Mouse (Mus musculus) skeletal muscle tissue, postnatal 0 days (tissue): ENCODE results near the gene Smc4. TPM values are rescaled to one million over a fixed set of nuclear protein-coding genes. Genes with fewer than 3 reads are reported as not detected.
A peak's percentile ranks its signal among the peaks of the same experiment; 100 is the strongest.

Experiments used
- microRNA counts: library from miRNA; unstranded; fragments of <30 nt; microRNA quantifications from one replicate; lab custom pipeline; 2015
- microRNA-seq, 2 experiments: library from miRNA; unstranded; fragments of <30 nt; microRNA quantifications; one replicate each; pipeline ENCODE4; 2016
- polyA plus RNA-seq: library from polyadenylated mRNA; unstranded; fragments of >200 nt; fragmentation: Nextera tagmentation; extraction: Ambion mirVana; gene quantifications from 2 replicates; pipeline ENCODE4 v1.2.1, GENCODE M21; 2015

Gene Smc4
- polyA plus RNA-seq: 49.2 and 57.1 TPM in 2 replicates

DNA sequence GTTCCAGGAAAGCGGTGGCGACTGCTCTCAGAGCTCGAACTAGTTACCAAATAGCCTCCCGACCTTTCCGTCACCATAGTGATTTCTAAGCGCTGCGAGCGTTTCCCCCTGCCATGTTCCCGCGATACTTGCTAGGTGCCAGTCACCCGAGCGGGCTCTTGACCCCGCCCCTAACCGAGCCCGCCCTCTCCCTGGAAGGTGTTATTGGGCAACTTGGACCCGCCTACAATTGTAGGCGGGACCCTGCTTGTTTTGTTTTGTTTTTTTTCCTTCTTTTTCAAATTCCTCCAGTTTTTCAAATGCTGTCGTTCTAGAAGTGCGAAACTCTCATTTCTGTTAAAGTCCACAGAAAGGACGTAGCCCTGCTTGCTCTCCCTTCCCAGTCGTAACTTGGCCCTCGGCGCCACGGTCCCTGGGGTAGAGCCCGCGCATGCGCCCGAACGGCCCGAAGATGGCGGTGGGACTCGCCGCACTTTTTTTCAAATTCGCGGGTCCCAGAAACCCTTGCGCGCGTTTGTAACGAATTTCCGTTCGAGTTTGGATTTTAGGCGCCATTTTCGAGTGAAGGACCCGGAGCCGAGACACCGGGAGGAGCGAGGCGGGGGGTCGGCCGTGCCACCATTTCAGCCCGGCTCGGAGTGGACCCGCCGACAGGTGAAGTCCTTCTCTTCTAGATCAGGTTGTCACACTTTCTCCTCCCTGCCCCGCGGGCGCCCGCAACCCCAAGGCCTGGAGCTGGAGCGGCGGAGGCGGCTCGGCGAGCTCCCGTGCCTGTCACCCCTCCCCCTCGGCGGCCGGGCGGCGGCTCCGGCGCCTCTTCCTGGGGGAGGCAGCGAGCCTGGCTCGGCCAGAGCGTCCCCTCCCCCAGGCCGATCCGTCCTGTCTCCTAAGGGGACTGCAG is at the start of gene Smc4, which contains the start of gene Ift80:
Smc4 (plus strand) TSS at position 302 of the 901 bp plus-strand sequence.
Ift80 (minus strand) TSS at position 134 of the 901 bp plus-strand sequence.

DNA sequence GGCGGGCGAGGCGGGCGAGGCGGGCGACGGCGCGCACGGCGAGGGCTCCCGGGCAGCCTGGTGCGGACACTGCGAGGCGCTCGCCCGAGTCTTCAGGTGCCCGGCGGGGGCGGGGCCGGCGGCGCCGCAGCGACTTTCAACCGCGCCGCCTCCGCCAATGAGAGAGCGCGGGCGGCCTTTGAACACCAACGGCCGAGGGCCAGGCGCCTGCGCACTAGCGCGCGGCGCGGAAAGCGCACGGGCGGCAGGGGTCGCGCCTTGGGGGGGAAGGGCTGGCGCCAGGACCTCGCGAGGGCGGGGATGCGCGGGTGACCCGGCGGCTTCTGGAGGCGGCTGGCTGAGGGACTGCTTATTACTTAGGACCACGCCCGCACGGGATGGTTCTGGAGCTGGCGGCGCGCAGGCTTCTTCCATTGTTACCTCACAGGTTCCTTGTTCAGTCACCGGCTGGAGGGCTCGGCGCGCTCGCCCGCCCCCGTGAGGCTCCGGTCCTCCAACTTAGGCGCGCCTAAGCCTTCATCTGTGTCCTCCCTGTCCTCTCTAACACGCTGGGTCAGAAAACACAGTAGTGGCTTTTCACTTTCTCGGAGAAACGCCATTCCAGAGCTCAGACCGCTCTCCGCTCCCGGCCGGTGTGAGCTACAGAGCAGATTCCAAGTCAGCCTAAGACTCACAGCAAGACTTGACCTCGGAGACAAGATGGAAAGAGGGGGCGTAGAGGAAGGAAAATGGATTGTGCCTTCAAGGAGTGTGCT is 40.3 kb downstream of the Smc4 start, which contains the start of gene Trim59:
Trim59 (minus strand) TSS at position 111 of the 755 bp plus-strand sequence.

MicroRNAs within 50 kb of the gene (microRNA counts, 519-probe panel; counts per million panel counts)
- microRNA mmu-miR-15b (lab: Ali Mortazavi, UCI): 5,917 counts per million, percentile 91 among the panel's probes with 10 or more counts

Small RNAs within 50 kb of the gene (microRNA-seq; reads per million reads assigned to microRNA genes)
- gene Mir15b: 277 to 560 reads per million in 2 experiments
- gene Mir16-2: 110 to 181 reads per million in 2 experiments

Other genes with a start within 250 kb of the Smc4 start
- gene 1110032F04Rik, start 135.2 kb upstream of the Smc4 start, polyA plus RNA-seq: 0.14 and 0.29 TPM in 2 replicates
- 2.8 and 3.0 TPM in 2 replicates for gene Ift80, start 168 bp upstream of the Smc4 start, polyA plus RNA-seq
- gene Trim59, start 40.0 kb downstream of the Smc4 start, polyA plus RNA-seq: 16.3 and 16.4 TPM in 2 replicates
- gene Kpna4, start 122.4 kb downstream of the Smc4 start, polyA plus RNA-seq: 19.0 and 20.9 TPM in 2 replicates
- not detected in 2 replicates for gene Arl14, start 217.7 kb downstream of the Smc4 start, polyA plus RNA-seq